Mouse (Mus musculus) hindbrain, embryonic 15.5 days (tissue): ENCODE results near the gene Itga5. TPM values are rescaled to one million over a fixed set of nuclear protein-coding genes. Genes with fewer than 3 reads are reported as not detected.

Experiments
- ATAC-seq: fragments of 200-750 bp; cut with Nextera tagmentation; 2 replicates; pipeline ENCODE4 v1.8.0; 2017; ENCODE audit warnings: low read depth, moderate number of reproducible peaks, moderate TSS enrichment; ENCODE audit not compliant: low FRiP score
- H3K27ac ChIP-seq: fragments of 300-500 bp; sonication (generic); replicated peaks from 2 replicates; pipeline ENCODE4 v1.5.1; 2015; ENCODE audit warnings: mild to moderate bottlenecking, inconsistent platforms
- H3K27me3 ChIP-seq: fragments of 300-500 bp; sonication (generic); 2 replicates; pipeline ENCODE4 v1.6.1; 2015; ENCODE audit warnings: control low read depth, inconsistent platforms
- H3K36me3 ChIP-seq: fragments of 300-500 bp; sonication (generic); 2 replicates; pipeline ENCODE4 v1.6.1; 2015; ENCODE audit warnings: control low read depth, inconsistent platforms
- H3K4me1 ChIP-seq: fragments of 300-500 bp; sonication (generic); replicated peaks from 2 replicates; pipeline ENCODE4 v1.6.1; 2015; ENCODE audit warnings: control low read depth, inconsistent platforms
- H3K4me2 ChIP-seq: fragments of 300-500 bp; sonication (generic); 2 replicates; pipeline ENCODE4 v1.6.1; 2015; ENCODE audit warnings: moderate library complexity, mild to moderate bottlenecking, inconsistent platforms
- H3K4me3 ChIP-seq: fragments of 300-500 bp; sonication (generic); 2 replicates; pipeline ENCODE4 v1.5.1; 2015; ENCODE audit warnings: mild to moderate bottlenecking, inconsistent platforms
- H3K9ac ChIP-seq: fragments of 300-500 bp; sonication (generic); 2 replicates; pipeline ENCODE4 v1.6.1; 2015; ENCODE audit warnings: inconsistent platforms
- H3K9me3 ChIP-seq: fragments of 300-500 bp; sonication (generic); 2 replicates; pipeline ENCODE4 v1.6.1; 2016; ENCODE audit warnings: control low read depth, inconsistent platforms
- WGBS: fragments of 180-500 bp; shearing (Covaris S2); methylation state at CpG from one replicate; pipeline ENCODE4 v1.1.7; 2015; 5-methylcytosine and 5-hydroxymethylcytosine counted together
- polyA plus RNA-seq: library from polyadenylated mRNA; unstranded; fragments of >200 nt; fragmentation: Nextera tagmentation; extraction: Ambion mirVana; gene quantifications from 2 replicates; pipeline ENCODE4 v1.2.1, GENCODE M21; 2015

Gene Itga5
- polyA plus RNA-seq, 1 experiment from 2014 or later, result 7.9 TPM

GRCm38 (mm10) chr15:103305070-103305678 lies 61.4 kb downstream of the Itga5 start:
- ATAC-seq, result peak; percentile 97
- no peaks in the 10 kb centered on the region for H3K36me3 ChIP-seq
- H3K27ac ChIP-seq, result peak overlapping the region; percentile 97
- H3K9me3 ChIP-seq, result no peaks in the 10 kb centered on the region
- peak overlapping the region; percentile 61 for H3K4me2 ChIP-seq
- no peaks in the 10 kb centered on the region for H3K27me3 ChIP-seq
- H3K9ac ChIP-seq, result peak overlapping the region; percentile 65
- H3K4me3 ChIP-seq, result peak overlapping the region; percentile 38
- peaks cover 72% of the 10 kb centered on the region for H3K4me1 ChIP-seq
- under 1% methylated on average over 70 of the region's 71 CpGs for WGBS

- Histone ChIP-seq H3K4me2 (peak overlapping the region; percentile 61), H3K9me3 (no peaks in the 10 kb centered on the region), H3K9ac (peak overlapping the region; percentile 65), H3K36me3 (no peaks in the 10 kb centered on the region), H3K27ac (peak overlapping the region; percentile 97), H3K4me3 (peak overlapping the region; percentile 38), H3K4me1 (peaks cover 77% of the 10 kb centered on the region), H3K27me3 (no peaks in the 10 kb centered on the region)
- ATAC-seq, result no peak
- WGBS, result under 1% methylated on average over 9 of the region's 9 CpGs
These were observed 62.0 kb downstream of the Itga5 start for GRCm38 (mm10) chr15:103304616-103304969.

GRCm38 (mm10) chr15:103303916-103304615 lies 62.5 kb downstream of the Itga5 start:
- H3K4me3 ChIP-seq, result peak overlapping the region; percentile 38
- no peaks in the 10 kb centered on the region for H3K9me3 ChIP-seq
- WGBS, result 8% methylated on average over 8 of the region's 8 CpGs
- H3K27me3 ChIP-seq, result no peaks in the 10 kb centered on the region
- peak overlapping the region; percentile 65 for H3K9ac ChIP-seq
- H3K4me2 ChIP-seq, result peak overlapping the region; percentile 61
- ATAC-seq, result no peak
- H3K4me1 ChIP-seq, result peaks cover 83% of the 10 kb centered on the region
- peak overlapping the region; percentile 97 for H3K27ac ChIP-seq
- H3K36me3 ChIP-seq, result no peaks in the 10 kb centered on the region

- Histone ChIP-seq H3K4me2 (no peak overlapping the region), H3K27me3 (no peaks in the 10 kb centered on the region), H3K4me1 (peaks cover 89% of the 10 kb centered on the region), H3K9me3 (no peaks in the 10 kb centered on the region), H3K27ac (peak overlapping the region; percentile 97), H3K4me3 (no peak overlapping the region), H3K36me3 (no peaks in the 10 kb centered on the region), H3K9ac (no peak overlapping the region)
- WGBS, result 19% methylated on average over 6 of the region's 6 CpGs
- ATAC-seq, result no peak
These were observed 64.1 kb downstream of the Itga5 start for GRCm38 (mm10) chr15:103302341-103303021.

- no peaks in the 10 kb centered on the region for H3K27me3 ChIP-seq
- H3K9ac ChIP-seq, result 0 out of 2 replicates have a peak overlapping the region, but pooled peaks have one; percentile 5
- peaks cover 91% of the 10 kb centered on the region for H3K4me1 ChIP-seq
- ATAC-seq, result no peak
- peak overlapping the region; percentile 97 for H3K27ac ChIP-seq
- H3K4me3 ChIP-seq, result no peak overlapping the region
- H3K9me3 ChIP-seq, result no peaks in the 10 kb centered on the region
- 39% methylated on average over 4 of the region's 5 CpGs for WGBS
- no peaks in the 10 kb centered on the region for H3K36me3 ChIP-seq
- H3K4me2 ChIP-seq, result no peak overlapping the region
These were observed 64.8 kb downstream of the Itga5 start for GRCm38 (mm10) chr15:103301547-103302340.

- Histone ChIP-seq H3K4me1 (peaks cover 91% of the 10 kb centered on the region), H3K9ac (peak overlapping the region; percentile 48), H3K27ac (peak overlapping the region; percentile 97), H3K4me3 (no peak overlapping the region), H3K36me3 (no peaks in the 10 kb centered on the region), H3K4me2 (peak overlapping the region; percentile 53; the same call in 1 of the 2 replicates), H3K27me3 (no peaks in the 10 kb centered on the region), H3K9me3 (no peaks in the 10 kb centered on the region)
- ATAC-seq, result no peak
- 21% methylated on average over 2 of the region's 2 CpGs for WGBS
These were observed 65.5 kb downstream of the Itga5 start for GRCm38 (mm10) chr15:103301046-103301445.

GRCm38 (mm10) chr15:103300560-103300959 lies 66.0 kb downstream of the Itga5 start:
- Histone ChIP-seq H3K27ac (peak overlapping the region; percentile 97), H3K27me3 (no peaks in the 10 kb centered on the region), H3K9me3 (no peaks in the 10 kb centered on the region), H3K9ac (peak overlapping the region; percentile 48), H3K36me3 (no peaks in the 10 kb centered on the region), H3K4me3 (no peak overlapping the region), H3K4me1 (peaks cover 90% of the 10 kb centered on the region), H3K4me2 (peak overlapping the region; percentile 53)
- 0% methylated on average over 2 of the region's 2 CpGs for WGBS
- no peak for ATAC-seq

GRCm38 (mm10) chr15:103300067-103300471 lies 66.5 kb downstream of the Itga5 start:
- H3K9ac ChIP-seq, result peak overlapping the region; percentile 48
- ATAC-seq, result peak; percentile 72
- H3K4me3 ChIP-seq, result peak overlapping the region; percentile 21
- peaks cover 90% of the 10 kb centered on the region for H3K4me1 ChIP-seq
- WGBS, result 3% methylated on average over 18 of the region's 18 CpGs
- no peaks in the 10 kb centered on the region for H3K27me3 ChIP-seq
- no peaks in the 10 kb centered on the region for H3K36me3 ChIP-seq
- H3K27ac ChIP-seq, result peak overlapping the region; percentile 97
- peak overlapping the region; percentile 53 for H3K4me2 ChIP-seq
- H3K9me3 ChIP-seq, result no peaks in the 10 kb centered on the region

GRCm38 (mm10) chr15:103299644-103300043 lies 66.9 kb downstream of the Itga5 start:
- Histone ChIP-seq H3K36me3 (no peaks in the 10 kb centered on the region), H3K9me3 (no peaks in the 10 kb centered on the region), H3K9ac (peak overlapping the region; percentile 48), H3K4me1 (peaks cover 88% of the 10 kb centered on the region), H3K27me3 (no peaks in the 10 kb centered on the region), H3K27ac (peak overlapping the region; percentile 97), H3K4me3 (peak overlapping the region; percentile 21), H3K4me2 (peak overlapping the region; percentile 53)
- 14% methylated on average over 8 of the region's 8 CpGs for WGBS
- ATAC-seq, result peak; percentile 7; the same call in 1 of the 2 replicates

GRCm38 (mm10) chr15:103298861-103299616 lies 67.5 kb downstream of the Itga5 start:
- Histone ChIP-seq H3K4me1 (peaks cover 82% of the 10 kb centered on the region), H3K4me3 (no peak overlapping the region), H3K4me2 (0 out of 2 replicates have a peak overlapping the region, but pooled peaks have one; percentile 53), H3K27me3 (no peaks in the 10 kb centered on the region), H3K27ac (peak overlapping the region; percentile 97), H3K9me3 (no peaks in the 10 kb centered on the region), H3K9ac (peak overlapping the region; percentile 48; the same call in 1 of the 2 replicates), H3K36me3 (no peaks in the 10 kb centered on the region)
- 61% methylated on average over 5 of the region's 5 CpGs for whole genome bisulfite sequencing
- no peak for ATAC-seq

- Histone ChIP-seq H3K9ac (0 out of 2 replicates have a peak overlapping the region, but pooled peaks have one; percentile 4), H3K27ac (peak overlapping the region; percentile 97), H3K36me3 (peaks cover 8% of the 10 kb centered on the region), H3K4me3 (no peak overlapping the region), H3K9me3 (no peaks in the 10 kb centered on the region), H3K4me2 (no peak overlapping the region), H3K27me3 (no peaks in the 10 kb centered on the region), H3K4me1 (peaks cover 72% of the 10 kb centered on the region)
- 35% methylated on average over 3 of the region's 3 CpGs for WGBS
- no peak for ATAC-seq
These were observed 68.5 kb downstream of the Itga5 start for GRCm38 (mm10) chr15:103298026-103298425.
